Mouse (Mus musculus) G1E (cell line): ENCODE measurements at regions not wholly inside any gene's neighbourhood (a gene's known extent, or its start where the extent isn't known, plus 50 kb on each side); places are given as distances from the start of the nearest gene placed in this dataset.

Experiments
- ATAC-seq: 2 replicates; pipeline ENCODE4 v1.8.0; 2016; ENCODE audit warnings: mild to moderate bottlenecking; ENCODE audit not compliant: insufficient number of reproducible peaks, poor library complexity, low FRiP score, severe bottlenecking; ENCODE audit errors: extremely low read depth
- DNase-seq: peaks from one replicate; pipeline ENCODE4 v3.0.0; 2012; ENCODE audit warnings: low spot score
- H3K27me3 ChIP-seq: 2 replicates; pipeline ENCODE4 v1.6.1; 2012; ENCODE audit warnings: mild to moderate bottlenecking, low read length, inconsistent platforms; ENCODE audit not compliant: insufficient read depth
- H3K36me3 ChIP-seq: replicated peaks from 2 replicates; pipeline ENCODE3; 2012; ENCODE audit warnings: mild to moderate bottlenecking, inconsistent platforms
- H3K4me1 ChIP-seq: 2 replicates; pipeline ENCODE4 v1.6.1; 2012; ENCODE audit warnings: low read depth, low read length, inconsistent platforms, mixed read lengths; ENCODE audit not compliant: insufficient read depth
- H3K4me3 ChIP-seq: 2 replicates; pipeline ENCODE4 v1.5.1; 2012; ENCODE audit warnings: low read depth, mild to moderate bottlenecking, inconsistent platforms, low read length, moderate library complexity, mixed read lengths
- H3K9me3 ChIP-seq: replicated peaks from 2 replicates; pipeline ENCODE4 v1.6.1; 2012; ENCODE audit warnings: inconsistent platforms
- CTCF ChIP-seq: IDR thresholded peaks from 2 replicates; pipeline ENCODE4 v1.5.1; 2012; ENCODE audit warnings: low read depth, low read length, inconsistent platforms, mixed read lengths
- GATA1 ChIP-seq: IDR thresholded peaks from 2 replicates; pipeline ENCODE4 v1.6.1; 2012; ENCODE audit warnings: borderline replicate concordance, low read length, inconsistent platforms, mixed read lengths
- GATA2 ChIP-seq: IDR thresholded peaks from 2 replicates; pipeline ENCODE4 v1.6.1; 2012; ENCODE audit warnings: low read depth, low read length, inconsistent platforms, borderline replicate concordance
- POLR2AphosphoS5 ChIP-seq: IDR thresholded peaks from 2 replicates; pipeline ENCODE4 v1.6.1; 2012; ENCODE audit warnings: low read depth, low read length, inconsistent platforms; ENCODE audit not compliant: insufficient replicate concordance
- TAL1 ChIP-seq: conservative IDR thresholded peaks from 2 replicates; pipeline ENCODE4 v1.6.1; 2012; ENCODE audit warnings: low read depth, low read length, inconsistent platforms, mixed read lengths

DNA sequence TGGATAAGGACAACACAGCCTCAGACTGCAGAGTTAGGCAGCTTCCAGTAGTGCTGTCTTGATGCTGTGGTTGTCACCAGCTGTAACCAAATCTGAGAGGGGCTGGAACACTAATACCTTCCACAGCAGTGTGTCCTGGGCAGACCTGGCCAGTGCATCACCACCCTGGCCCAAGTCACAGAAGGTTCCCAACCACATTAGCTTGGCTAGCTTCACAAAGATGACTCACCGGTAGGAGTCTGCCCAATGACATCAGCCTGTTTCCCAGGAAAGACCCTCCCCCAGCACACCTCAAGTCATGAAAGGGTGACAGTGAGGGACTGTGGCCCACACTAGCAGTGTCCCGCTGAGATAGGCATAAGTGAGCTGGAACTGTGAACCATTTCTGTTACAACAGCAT, 75.5 kb upstream of the Gsc start:
- peaks cover 90% of the 10 kb centered on the region for H3K9me3 ChIP-seq
- no peaks in the 10 kb centered on the region for H3K27me3 ChIP-seq
- TF ChIP-seq GATA1 (no peak), POLR2AphosphoS5 (no peak), GATA2 (no peak), TAL1 (no peak), CTCF (no peak)
- H3K4me3 ChIP-seq: no peak overlapping the region
- DNase-seq (no peak), ATAC-seq (no peak)
- no peaks in the 10 kb centered on the region for H3K4me1 ChIP-seq
- no peaks in the 10 kb centered on the region for H3K36me3 ChIP-seq

DNA sequence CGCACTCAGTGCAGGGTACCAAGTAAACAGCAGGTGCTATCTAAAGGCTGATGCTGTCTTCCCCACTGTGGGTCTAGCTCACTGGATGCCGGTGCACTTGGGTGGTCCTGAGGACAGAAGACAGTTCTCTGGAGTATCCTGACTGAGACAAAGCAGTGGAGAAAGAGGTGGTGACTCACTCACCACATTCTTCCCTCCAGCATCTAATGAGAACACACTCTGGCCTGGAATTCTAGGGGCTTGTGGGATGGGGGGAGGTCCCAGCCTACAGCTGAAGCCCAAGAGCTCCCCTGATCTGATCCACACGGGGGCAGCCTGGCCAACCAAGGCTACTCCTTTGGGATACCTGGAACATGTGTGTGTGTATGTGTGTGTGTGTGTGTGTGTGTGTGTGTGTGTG, 74.4 kb upstream of the Gsc start:
- Histone ChIP-seq H3K36me3 (no peaks in the 10 kb centered on the region), H3K27me3 (no peaks in the 10 kb centered on the region), H3K9me3 (peaks cover 91% of the 10 kb centered on the region), H3K4me1 (no peaks in the 10 kb centered on the region), H3K4me3 (no peak overlapping the region)
- ATAC-seq (no peak), DNase-seq (no peak)
- no peak for TF ChIP-seq TAL1
- TF ChIP-seq POLR2AphosphoS5: no peak
- TF ChIP-seq GATA2: no peak
- TF ChIP-seq CTCF: no peak
- no peak for TF ChIP-seq GATA1

DNA sequence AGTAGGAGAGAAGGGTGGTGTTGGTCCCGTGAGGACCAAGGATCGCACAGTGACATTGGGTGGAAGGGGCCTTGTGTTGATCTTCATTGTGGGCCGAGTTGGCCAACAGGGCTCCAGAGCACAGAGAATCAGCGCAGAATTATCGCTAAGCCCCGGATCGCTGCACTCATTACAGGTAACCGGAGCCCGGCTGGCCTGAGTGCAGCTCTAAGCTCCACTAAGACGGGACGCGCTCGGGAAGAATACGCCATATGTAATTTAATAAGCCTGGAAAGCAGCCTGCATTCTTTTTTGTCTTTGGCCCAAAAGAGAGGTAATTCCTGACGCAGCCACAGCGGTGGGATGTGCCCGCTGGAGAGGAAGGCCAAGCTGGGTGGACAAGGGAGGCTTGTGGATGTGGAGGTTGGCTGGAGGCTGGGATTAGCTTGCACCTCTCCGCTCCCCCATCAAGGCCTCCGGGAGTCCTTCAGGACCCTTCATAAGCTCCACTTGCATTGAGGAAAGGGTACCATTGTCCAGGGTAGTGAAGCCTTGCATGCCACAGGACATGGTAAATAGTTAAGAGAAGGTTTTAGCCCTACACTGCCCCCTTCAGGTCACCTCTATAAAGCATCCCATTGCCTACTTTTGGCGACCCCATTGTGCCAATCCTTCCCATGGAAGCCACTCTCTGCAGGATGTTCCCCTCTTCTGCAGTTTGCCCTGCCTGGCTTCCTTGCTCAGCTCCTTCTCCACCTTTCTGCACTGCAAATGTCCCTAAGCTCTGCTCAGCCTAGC, 73.1 kb upstream of the Gsc start:
- peaks cover 96% of the 10 kb centered on the region for H3K9me3 ChIP-seq
- ATAC-seq (no peak), DNase-seq (no peak)
- no peaks in the 10 kb centered on the region for H3K27me3 ChIP-seq
- H3K4me3 ChIP-seq: no peak overlapping the region
- TF ChIP-seq TAL1 (no peak), POLR2AphosphoS5 (no peak), GATA2 (no peak), GATA1 (no peak), CTCF (no peak)
- H3K4me1 ChIP-seq: no peaks in the 10 kb centered on the region
- no peaks in the 10 kb centered on the region for H3K36me3 ChIP-seq

DNA sequence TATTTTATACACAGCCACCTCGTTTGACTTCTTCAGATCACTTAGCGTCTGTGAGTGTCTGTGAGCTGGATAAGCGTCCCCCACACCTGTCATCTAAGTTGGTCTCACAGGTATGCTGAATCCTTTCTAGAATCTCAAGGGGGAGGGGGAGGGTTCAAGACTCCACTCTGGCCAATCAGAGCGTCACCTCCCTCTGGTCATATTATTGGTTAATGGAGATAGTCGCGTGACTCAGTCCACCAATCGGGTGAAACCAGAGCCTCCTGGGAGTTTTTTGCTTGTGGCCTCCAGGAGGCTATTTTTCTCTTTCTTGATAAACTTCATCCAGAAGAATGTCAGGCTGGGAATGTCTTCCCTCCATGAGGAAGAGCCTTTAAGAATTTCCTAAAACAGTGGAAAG, 66.8 kb upstream of the Gsc start:
- no peak for ATAC-seq
- no peaks in the 10 kb centered on the region for H3K27me3 ChIP-seq
- H3K9me3 ChIP-seq: peaks cover 91% of the 10 kb centered on the region
- no peaks in the 10 kb centered on the region for H3K36me3 ChIP-seq
- TF ChIP-seq TAL1 (no peak), CTCF (no peak), POLR2AphosphoS5 (no peak), GATA1 (no peak), GATA2 (no peak)
- no peak for DNase-seq
- H3K4me1 ChIP-seq: no peaks in the 10 kb centered on the region
- H3K4me3 ChIP-seq: no peak overlapping the region

DNA sequence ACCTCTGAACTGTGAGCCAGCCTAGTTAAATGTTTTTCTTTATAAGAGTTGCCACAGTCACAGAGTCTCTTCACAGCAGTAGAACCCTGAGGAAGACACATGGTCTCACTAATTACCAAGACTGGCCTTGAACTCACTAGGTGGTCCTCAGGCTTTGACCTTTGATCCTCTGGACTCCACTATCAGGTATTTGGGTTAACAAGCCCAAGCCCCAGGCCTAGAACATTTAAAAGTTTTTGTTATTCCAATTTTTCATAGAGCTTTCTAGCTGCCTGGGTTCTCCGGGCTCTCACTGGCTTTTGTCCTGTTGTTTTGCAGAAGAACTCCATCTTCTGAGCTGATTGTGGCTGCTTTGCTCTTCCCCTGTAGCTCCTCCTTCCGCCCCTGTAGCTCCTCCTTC, 65.3 kb upstream of the Gsc start:
- H3K36me3 ChIP-seq: no peaks in the 10 kb centered on the region
- ATAC-seq: no peak
- TF ChIP-seq POLR2AphosphoS5 (no peak), GATA1 (no peak), GATA2 (no peak), TAL1 (no peak), CTCF (no peak)
- no peaks in the 10 kb centered on the region for H3K27me3 ChIP-seq
- H3K9me3 ChIP-seq: peaks cover 88% of the 10 kb centered on the region
- no peak for DNase-seq
- H3K4me1 ChIP-seq: no peaks in the 10 kb centered on the region
- no peak overlapping the region for H3K4me3 ChIP-seq

DNA sequence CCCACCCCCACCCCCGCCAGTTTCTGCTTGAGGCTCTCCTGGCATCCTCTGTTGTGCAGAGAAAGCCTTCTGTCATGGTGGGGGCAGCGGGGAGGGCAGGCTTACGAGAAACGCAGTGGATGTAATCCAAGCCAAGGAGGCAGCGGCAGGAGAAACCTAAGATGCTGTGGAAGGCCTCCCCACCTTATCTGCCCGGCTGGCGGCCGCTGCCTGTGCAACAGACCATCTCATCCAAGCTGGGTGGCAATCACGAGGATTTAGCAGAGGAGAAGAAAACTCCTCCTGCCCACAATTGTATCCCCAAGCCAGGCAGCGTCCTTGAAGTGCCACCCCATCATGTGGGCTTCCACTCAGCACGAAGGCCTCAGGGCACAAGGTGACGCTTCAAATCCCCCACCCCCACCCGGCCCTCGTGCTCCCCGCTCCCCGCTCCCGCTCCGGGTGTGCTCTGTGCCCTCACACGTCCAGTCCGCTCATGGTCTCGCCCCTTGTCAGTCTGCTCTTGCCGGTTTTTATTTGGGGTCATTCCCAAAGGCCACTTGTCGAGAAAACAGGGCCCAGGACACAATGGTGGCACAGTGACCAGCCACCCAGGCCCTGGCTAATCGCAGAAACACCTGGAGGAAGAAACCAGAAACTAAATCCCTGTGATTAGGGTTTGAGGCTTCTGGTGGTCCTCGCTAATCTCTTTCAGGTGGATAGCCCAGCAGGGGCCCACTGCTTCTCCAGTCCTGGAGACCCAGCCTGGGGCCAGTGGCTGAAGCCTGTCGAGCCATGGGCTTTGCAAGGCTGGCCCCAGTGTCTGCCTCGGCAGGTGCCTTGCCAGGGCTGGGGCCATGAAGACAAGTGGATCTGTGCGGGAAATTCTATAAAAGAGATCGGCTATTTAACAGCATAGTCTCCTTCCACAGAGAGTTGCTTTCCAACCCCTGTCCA, 58.6 kb upstream of the Gsc start:
- no peak for TF ChIP-seq TAL1
- no peaks in the 10 kb centered on the region for H3K4me1 ChIP-seq
- H3K9me3 ChIP-seq: peaks cover 85% of the 10 kb centered on the region
- ATAC-seq (no peak), DNase-seq (no peak)
- H3K4me3 ChIP-seq: no peak overlapping the region
- H3K36me3 ChIP-seq: no peaks in the 10 kb centered on the region
- H3K27me3 ChIP-seq: no peaks in the 10 kb centered on the region

DNA sequence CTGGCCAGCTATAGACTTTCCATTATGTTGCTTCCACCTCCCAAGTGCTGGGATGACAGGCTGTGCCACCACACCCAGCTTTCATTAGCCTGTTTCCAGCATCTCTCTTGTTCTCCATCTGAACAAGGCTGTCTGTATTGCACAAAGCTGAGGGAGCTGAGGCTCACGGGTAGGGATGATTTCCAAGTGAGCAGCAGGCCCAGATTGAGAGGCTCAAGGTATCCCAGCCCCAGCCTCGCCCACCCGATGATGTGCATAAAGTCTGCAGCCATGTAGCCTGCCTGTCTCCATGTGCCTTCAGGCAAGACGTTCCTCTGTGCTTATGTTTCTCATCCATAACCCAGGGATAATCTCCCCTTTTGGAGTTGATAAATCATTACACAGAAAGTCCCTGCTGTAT, 57.5 kb upstream of the Gsc start:
- peaks cover 76% of the 10 kb centered on the region for H3K9me3 ChIP-seq
- DNase-seq (no peak), ATAC-seq (no peak)
- H3K4me3 ChIP-seq: no peak overlapping the region
- H3K36me3 ChIP-seq: no peaks in the 10 kb centered on the region
- TF ChIP-seq GATA2: no peak
- TF ChIP-seq TAL1: no peak
- TF ChIP-seq GATA1: no peak
- TF ChIP-seq POLR2AphosphoS5: no peak
- no peak for TF ChIP-seq CTCF
- no peaks in the 10 kb centered on the region for H3K4me1 ChIP-seq
- no peaks in the 10 kb centered on the region for H3K27me3 ChIP-seq
